Mouse (Mus musculus): ENCODE measurements around the gene Parpbp. TPM values are rescaled to one million over a fixed set of nuclear protein-coding genes. Genes with fewer than 3 reads are reported as not detected.

Gene Parpbp
- polyA plus RNA-seq (2015; fragmentation: Nextera tagmentation; extraction: Ambion mirVana), result 6.4 and 7.7 TPM in 2 replicates

DNA sequence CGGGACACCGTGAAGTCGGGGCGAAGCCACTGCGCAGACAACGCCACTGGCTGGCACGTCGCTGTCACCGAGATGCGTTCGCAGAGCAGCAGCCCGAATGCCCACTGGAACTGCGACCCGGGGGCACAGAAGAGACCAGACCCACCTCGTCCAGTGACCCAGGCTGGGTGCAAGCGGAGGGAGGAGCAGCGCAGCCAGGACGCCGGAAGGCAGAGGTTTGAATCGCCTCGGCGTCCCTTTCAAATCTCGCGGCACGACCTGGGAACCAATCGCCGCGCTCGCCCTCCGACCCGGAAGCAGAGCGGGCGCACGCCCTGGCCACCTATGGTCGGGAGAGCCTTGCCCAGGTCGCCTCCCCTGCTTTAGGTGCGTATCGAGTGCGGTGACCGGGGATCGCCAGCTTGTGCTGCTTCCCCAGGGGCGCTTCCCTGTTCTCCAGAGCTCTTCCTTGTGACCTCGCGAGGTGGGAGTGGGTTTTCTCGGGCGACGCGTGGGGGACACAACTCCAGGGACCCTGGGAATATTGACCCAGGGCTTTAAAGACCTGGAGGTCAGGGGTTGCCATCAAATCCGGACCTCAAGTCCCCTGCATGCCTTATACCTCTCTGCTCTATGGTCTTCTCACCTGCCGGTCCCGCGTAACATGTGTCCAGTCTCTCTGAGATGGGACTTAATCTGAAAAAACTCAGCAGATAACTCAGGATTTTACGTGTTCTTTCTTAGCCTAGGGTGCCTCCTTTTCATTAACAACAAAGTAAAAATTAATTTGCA, at the start of gene Parpbp, which contains the start of gene Nup37:
Gene Parpbp, minus strand, starts transcription at position 235 of the 771 bp plus-strand sequence.
Gene Nup37, plus strand, starts transcription at position 286 of the 771 bp plus-strand sequence.
- Histone ChIP-seq H3K4me2 (peak within 1 kb of the TSS; percentile 89), H3K9me3 (no peaks in the 10 kb centered on the region), H3K36me3 (peaks cover 23% of the 10 kb centered on the region), H3K27ac (no peak within 1 kb of the TSS), H3K4me3 (peak within 1 kb of the TSS; percentile 77), H3K4me1 (peaks cover 18% of the 10 kb centered on the region), H3K9ac (peak within 1 kb of the TSS; percentile 61), H3K27me3 (no peaks in the 10 kb centered on the region)
- ATAC-seq (ENCODE audit: insufficient number of reproducible peaks, low FRiP score, low TSS enrichment, low read depth), result peak; percentile 83
- WGBS, result under 1% methylated on average over 53 of the region's 53 CpGs

DNA sequence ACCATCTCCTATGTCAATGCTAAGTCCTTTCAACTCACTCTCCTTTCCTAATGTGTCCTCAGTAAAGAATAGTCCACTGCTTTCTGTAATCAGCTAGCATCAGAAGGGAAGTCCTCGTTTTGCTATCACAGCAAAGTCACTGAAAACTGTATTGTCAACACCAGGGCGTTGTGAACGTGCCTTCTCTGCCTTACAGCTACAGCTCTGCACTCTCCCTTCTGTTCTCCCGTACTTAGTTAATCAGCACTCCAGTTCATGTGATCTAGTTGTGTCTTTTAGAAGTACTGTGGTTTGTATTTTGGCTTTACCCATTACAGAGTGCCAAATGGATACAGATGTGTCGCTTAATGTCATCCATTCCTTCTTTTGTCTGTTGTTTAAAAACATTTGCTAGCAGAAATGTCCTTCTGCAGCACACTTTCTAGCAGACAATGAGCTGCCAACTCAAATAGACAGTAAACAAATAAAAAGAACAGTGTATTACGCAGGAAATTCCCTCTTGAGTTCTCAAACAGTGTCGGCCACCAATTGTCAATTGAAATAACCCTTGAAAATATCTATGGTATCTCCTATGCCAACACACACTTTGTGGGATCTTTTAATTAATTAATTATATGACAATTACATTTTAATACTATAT, 20.8 kb upstream of the Parpbp start:
- Histone ChIP-seq H3K9ac (no peak overlapping the region), H3K27me3 (no peaks in the 10 kb centered on the region), H3K36me3 (peaks cover 20% of the 10 kb centered on the region), H3K27ac (no peak overlapping the region), H3K9me3 (no peaks in the 10 kb centered on the region), H3K4me2 (no peak overlapping the region), H3K4me3 (no peak overlapping the region), H3K4me1 (no peaks in the 10 kb centered on the region)
- ATAC-seq (ENCODE audit: insufficient number of reproducible peaks, low FRiP score, low TSS enrichment, low read depth), result no peak
- WGBS, result 80% methylated on average over 7 of the region's 7 CpGs

DNA sequence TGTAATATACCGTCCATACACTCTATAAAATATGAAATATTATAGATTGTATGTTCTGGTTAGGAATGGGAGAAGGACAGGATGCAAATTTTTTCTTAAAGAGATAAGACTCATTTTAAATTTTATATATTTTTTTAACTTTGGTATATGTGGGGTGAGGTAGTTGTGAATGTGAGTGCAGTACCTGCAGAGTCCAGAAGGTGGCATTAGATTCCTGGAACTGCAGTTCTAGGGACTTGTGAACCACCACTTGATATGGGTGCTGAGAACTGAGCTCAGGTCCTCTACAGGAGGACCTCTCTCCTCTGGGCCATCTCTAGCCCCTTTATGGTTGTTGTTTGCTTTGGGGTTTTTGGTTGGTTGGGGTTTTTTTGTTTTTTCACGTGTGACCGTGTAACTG, 19.4 kb upstream of the Parpbp start:
- no peak overlapping the region for H3K4me2 ChIP-seq
- 99% methylated on average over 3 of the region's 3 CpGs for WGBS
- H3K36me3 ChIP-seq, result peaks cover 20% of the 10 kb centered on the region
- ATAC-seq (ENCODE audit: insufficient number of reproducible peaks, low FRiP score, low TSS enrichment, low read depth), result no peak
- H3K27me3 ChIP-seq, result no peaks in the 10 kb centered on the region
- no peaks in the 10 kb centered on the region for H3K9me3 ChIP-seq
- H3K4me1 ChIP-seq, result no peaks in the 10 kb centered on the region
- H3K9ac ChIP-seq, result no peak overlapping the region
- H3K4me3 ChIP-seq, result no peak overlapping the region
- H3K27ac ChIP-seq, result no peak overlapping the region

DNA sequence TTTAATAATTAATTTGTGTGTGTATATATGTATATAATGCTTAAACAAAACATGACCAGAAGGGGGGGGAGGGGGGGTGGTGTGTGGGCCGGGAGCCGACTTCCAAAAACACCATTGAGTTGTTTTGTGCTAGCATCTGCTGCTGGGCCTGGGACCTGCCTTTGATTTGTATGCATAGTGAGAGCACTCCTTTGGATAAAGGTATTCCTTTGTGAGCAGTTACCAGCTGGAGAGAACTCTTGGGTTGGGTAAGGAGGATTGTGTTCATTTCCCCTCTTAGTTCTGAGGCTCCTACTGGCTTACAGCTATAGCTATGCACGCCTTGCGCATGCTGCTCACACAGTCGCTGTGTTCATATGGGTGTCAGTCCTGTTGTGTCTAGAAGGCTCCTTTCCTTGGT, 15.9 kb upstream of the Parpbp start:
- 93% methylated on average over 5 of the region's 5 CpGs for WGBS
- Histone ChIP-seq H3K9me3 (no peaks in the 10 kb centered on the region), H3K27me3 (no peaks in the 10 kb centered on the region), H3K4me3 (no peak overlapping the region), H3K27ac (no peak overlapping the region), H3K9ac (no peak overlapping the region), H3K4me1 (no peaks in the 10 kb centered on the region), H3K4me2 (no peak overlapping the region), H3K36me3 (peaks cover 28% of the 10 kb centered on the region)
- ATAC-seq (ENCODE audit: insufficient number of reproducible peaks, low FRiP score, low TSS enrichment, low read depth), result no peak

DNA sequence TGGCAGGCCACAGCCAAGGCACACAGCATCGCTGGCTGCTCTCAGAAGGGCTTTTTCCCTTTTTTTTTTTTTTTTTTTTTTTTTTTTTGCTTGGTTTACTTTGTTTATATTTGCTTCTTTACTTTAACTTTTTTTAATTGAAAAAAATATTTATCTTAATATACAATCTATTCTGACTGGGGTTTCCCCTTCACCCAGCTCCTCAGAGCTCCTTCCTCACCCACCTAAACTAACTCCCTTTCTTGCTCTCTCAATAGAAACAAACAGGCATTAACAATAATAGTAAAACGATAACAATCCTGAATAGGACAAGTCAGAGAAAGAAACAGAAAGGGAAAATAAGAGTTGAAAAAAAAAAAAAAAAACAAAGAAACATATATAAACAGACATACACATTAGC, 15.4 kb upstream of the Parpbp start:
- Histone ChIP-seq H3K9ac (no peak overlapping the region), H3K36me3 (peaks cover 28% of the 10 kb centered on the region), H3K4me2 (no peak overlapping the region), H3K4me1 (no peaks in the 10 kb centered on the region), H3K9me3 (no peaks in the 10 kb centered on the region), H3K27me3 (no peaks in the 10 kb centered on the region), H3K4me3 (no peak overlapping the region), H3K27ac (no peak overlapping the region)
- 92% methylated on average over 2 of the region's 2 CpGs for WGBS
- no peak for ATAC-seq (ENCODE audit: insufficient number of reproducible peaks, low FRiP score, low TSS enrichment, low read depth)

DNA sequence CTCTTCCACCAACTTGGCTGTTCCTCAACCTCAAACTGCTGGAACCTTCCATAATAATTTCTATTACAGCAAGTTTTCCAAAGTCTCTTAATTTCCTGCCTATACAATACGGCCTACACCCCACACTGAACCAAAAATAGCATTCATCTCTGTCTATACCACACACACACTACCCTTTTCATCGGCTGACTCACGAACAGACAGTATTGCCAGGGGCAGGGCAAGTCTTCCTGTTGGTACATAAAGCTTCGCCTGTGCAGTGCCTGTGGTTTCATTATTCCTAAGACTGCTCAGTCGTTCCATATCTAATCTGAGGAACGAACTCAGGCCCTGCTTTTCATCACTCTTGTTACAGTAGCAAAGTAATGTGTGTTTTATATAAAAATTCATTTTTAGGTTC, 4.9 kb upstream of the Parpbp start:
- H3K36me3 ChIP-seq, result peaks cover 40% of the 10 kb centered on the region

DNA sequence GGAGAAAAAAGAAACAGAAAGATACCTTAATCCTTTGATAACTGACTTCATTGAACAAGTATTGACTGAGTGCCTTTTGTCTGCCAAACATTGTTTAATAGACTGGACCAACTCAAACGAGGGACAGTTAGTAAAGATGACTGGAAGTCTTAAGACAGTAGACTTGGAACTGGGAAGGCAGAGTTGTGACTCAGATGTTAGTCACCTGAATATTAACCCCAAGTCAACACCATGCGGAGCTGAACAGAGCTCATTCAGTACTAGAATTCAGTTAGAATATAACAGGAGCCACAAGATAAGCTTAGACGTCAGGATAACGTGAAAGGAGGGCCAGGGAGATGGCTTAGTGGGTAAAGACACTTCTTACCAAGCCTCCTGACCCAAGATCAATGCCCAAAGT, 3.6 kb upstream of the Parpbp start:
- WGBS, result 91% methylated on average over 4 of the region's 4 CpGs
- Histone ChIP-seq H3K4me2 (no peak overlapping the region), H3K27me3 (no peaks in the 10 kb centered on the region), H3K36me3 (peaks cover 39% of the 10 kb centered on the region), H3K27ac (no peak overlapping the region), H3K4me3 (no peak overlapping the region), H3K9ac (no peak overlapping the region), H3K4me1 (peaks cover 16% of the 10 kb centered on the region), H3K9me3 (no peaks in the 10 kb centered on the region)
- no peak for ATAC-seq (ENCODE audit: insufficient number of reproducible peaks, low FRiP score, low TSS enrichment, low read depth)

More for the DNA sequence above, 4.9 kb upstream of the Parpbp start:
- Histone ChIP-seq H3K9me3 (no peaks in the 10 kb centered on the region), H3K4me3 (no peak overlapping the region), H3K9ac (no peak overlapping the region), H3K27ac (no peak overlapping the region), H3K4me1 (0 out of 2 replicates have a peak, but pooled peaks cover 4% of the 10 kb centered on the region), H3K4me2 (no peak overlapping the region), H3K27me3 (no peaks in the 10 kb centered on the region)
- WGBS, result 77% methylated on average over 6 of the region's 6 CpGs
- no peak for ATAC-seq (ENCODE audit: insufficient number of reproducible peaks, low FRiP score, low TSS enrichment, low read depth)

DNA sequence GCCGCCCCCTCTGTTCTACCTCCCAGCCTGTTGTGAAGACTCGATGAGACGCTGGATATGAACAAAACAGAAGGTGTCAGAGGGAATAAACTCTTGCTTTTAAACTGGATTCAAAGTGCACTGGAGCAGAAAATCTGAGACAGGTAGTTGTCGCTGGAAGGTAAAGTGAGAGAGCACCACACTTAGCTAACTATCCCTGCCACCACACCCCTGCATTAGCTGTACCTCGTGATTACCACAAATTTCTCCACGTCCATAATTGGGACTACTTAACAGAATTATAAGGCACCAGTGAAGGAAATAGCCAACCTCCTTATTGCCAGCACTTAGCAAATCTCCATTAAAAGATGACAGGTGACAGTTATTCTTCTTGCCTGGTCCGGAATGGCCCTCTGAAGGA, 554 bp downstream of the Parpbp start:
- H3K27ac ChIP-seq, result no peak overlapping the region
- peak overlapping the region; percentile 61 for H3K9ac ChIP-seq
- 20% methylated on average over 7 of the region's 7 CpGs for WGBS
- peaks cover 23% of the 10 kb centered on the region for H3K36me3 ChIP-seq
- no peaks in the 10 kb centered on the region for H3K9me3 ChIP-seq
- H3K4me3 ChIP-seq, result peak overlapping the region; percentile 77
- peaks cover 18% of the 10 kb centered on the region for H3K4me1 ChIP-seq
- H3K27me3 ChIP-seq, result no peaks in the 10 kb centered on the region
- peak overlapping the region; percentile 89 for H3K4me2 ChIP-seq
- no peak for ATAC-seq (ENCODE audit: insufficient number of reproducible peaks, low FRiP score, low TSS enrichment, low read depth)

DNA sequence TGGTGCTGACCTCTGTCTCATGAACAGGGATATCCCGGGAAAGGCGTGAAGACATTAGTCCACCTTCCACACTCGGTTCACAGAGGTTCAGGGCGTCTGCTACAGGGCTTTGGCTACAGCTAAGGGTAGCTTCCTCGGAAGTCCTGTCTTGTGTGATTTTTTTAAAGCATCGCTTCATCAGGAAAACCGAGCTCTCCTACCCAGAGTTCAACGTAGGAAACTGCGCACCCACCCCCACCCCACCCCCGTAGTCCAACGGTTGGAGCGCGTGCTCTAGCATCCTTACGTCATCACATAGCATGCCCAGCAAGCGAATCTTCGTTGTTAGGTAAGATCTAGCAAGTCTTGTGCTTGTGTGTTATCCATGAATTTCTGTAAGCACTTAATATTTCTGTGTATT, 11.1 kb downstream of the Parpbp start:
- H3K27me3 ChIP-seq, result no peaks in the 10 kb centered on the region
- no peak for ATAC-seq (ENCODE audit: insufficient number of reproducible peaks, low FRiP score, low TSS enrichment, low read depth)
- no peak overlapping the region for H3K27ac ChIP-seq
- H3K4me1 ChIP-seq, result no peaks in the 10 kb centered on the region
- H3K9me3 ChIP-seq, result no peaks in the 10 kb centered on the region
- H3K4me2 ChIP-seq, result no peak overlapping the region
- no peak overlapping the region for H3K4me3 ChIP-seq
- no peak overlapping the region for H3K9ac ChIP-seq
- peaks cover 10% of the 10 kb centered on the region for H3K36me3 ChIP-seq
- 97% methylated on average over 16 of the region's 16 CpGs for WGBS

DNA sequence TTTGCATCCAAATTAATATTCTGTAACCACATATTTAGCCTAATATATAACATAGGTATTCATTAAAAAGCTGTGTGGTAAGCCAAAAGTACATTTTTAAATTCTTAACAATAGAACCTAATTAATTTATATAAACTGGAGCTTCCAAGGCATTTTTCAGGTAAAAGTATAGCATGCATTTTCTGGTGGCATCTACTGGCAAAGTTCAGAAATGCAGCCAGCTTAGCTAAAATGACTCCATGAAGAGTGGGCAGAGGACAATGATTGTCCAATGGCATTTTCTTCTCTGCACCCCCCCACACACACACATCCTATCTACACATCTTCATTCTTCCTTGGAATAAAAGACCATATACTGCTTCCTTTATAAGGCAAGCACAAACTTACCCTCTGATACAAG, 27.0 kb downstream of the Parpbp start:
- no peak for ATAC-seq (ENCODE audit: insufficient number of reproducible peaks, low FRiP score, low TSS enrichment, low read depth)
- Histone ChIP-seq H3K4me1 (no peaks in the 10 kb centered on the region), H3K9me3 (no peaks in the 10 kb centered on the region), H3K4me3 (no peak overlapping the region), H3K27ac (no peak overlapping the region), H3K27me3 (no peaks in the 10 kb centered on the region), H3K36me3 (0 out of 2 replicates have a peak, but pooled peaks cover 2% of the 10 kb centered on the region), H3K9ac (no peak overlapping the region), H3K4me2 (no peak overlapping the region)

DNA sequence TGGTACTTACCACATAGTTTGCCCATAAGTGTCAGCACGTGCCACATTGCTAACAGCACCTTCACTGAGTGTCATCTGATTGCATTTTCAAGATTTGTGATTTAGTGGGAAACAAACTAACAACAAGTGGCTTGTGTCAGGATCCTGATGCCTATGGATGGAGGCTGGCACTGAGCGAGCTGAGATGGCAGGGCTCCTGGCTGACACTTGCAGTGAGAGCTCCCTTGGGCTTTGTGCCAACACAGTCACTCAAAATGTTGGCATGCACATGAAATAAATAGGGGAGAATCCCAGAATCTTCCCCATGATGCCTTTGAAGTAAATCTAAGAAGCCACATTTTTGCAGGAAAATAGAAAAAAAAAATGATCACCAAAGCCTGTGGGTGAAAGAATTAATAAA, 33.5 kb downstream of the Parpbp start:
- no peak overlapping the region for H3K27ac ChIP-seq
- WGBS, result 92% methylated on average over 2 of the region's 2 CpGs
- H3K36me3 ChIP-seq, result no peaks in the 10 kb centered on the region

DNA sequence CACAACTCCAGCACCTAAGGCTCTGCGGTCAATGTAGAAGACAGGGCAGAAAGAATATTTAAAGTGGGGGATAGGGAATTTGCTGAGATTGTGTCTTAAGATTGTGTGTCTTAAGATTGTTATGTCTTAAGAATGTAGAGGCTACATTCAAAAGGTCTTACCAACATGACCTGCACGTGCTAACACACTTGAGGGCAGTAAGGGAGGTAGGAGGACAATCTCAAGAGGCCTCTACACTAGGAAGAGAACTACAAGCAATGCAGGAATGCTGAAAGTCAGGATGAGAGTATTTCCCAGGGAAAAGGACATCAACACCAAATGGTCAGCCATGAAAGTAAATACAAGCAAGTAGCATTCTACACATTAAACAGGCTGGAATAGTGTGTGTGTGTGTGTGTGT, 40.6 kb downstream of the Parpbp start:
- no peak for ATAC-seq (ENCODE audit: insufficient number of reproducible peaks, low FRiP score, low TSS enrichment, low read depth)
- no peaks in the 10 kb centered on the region for H3K36me3 ChIP-seq
- H3K4me3 ChIP-seq, result no peak overlapping the region
- no peak overlapping the region for H3K4me2 ChIP-seq
- no peaks in the 10 kb centered on the region for H3K27me3 ChIP-seq
- H3K27ac ChIP-seq, result no peak overlapping the region
- no peaks in the 10 kb centered on the region for H3K9me3 ChIP-seq
- no peak overlapping the region for H3K9ac ChIP-seq
- H3K4me1 ChIP-seq, result no peaks in the 10 kb centered on the region
- 96% methylated on average over 2 of the region's 2 CpGs for WGBS

More for the DNA sequence above, 33.5 kb downstream of the Parpbp start:
- H3K9me3 ChIP-seq, result no peaks in the 10 kb centered on the region
- no peaks in the 10 kb centered on the region for H3K4me1 ChIP-seq
- ATAC-seq (ENCODE audit: insufficient number of reproducible peaks, low FRiP score, low TSS enrichment, low read depth), result no peak
- H3K9ac ChIP-seq, result no peak overlapping the region
- no peak overlapping the region for H3K4me3 ChIP-seq
- no peaks in the 10 kb centered on the region for H3K27me3 ChIP-seq
- no peak overlapping the region for H3K4me2 ChIP-seq

All from limb, embryonic 15.5 days (tissue).